Mouse (Mus musculus) right cerebral cortex, postnatal 14 days (tissue): Measurements from ENCODE around the gene Acvr1b.

Source experiments
- DNase-seq: peaks from one replicate; pipeline ENCODE4 v3.0.0; 2022

The Acvr1b gene

GRCm38 (mm10) chr15:101233183-101233582 lies 59.3 kb downstream of the Acvr1b start:
- no peak for DNase-seq

DNA sequence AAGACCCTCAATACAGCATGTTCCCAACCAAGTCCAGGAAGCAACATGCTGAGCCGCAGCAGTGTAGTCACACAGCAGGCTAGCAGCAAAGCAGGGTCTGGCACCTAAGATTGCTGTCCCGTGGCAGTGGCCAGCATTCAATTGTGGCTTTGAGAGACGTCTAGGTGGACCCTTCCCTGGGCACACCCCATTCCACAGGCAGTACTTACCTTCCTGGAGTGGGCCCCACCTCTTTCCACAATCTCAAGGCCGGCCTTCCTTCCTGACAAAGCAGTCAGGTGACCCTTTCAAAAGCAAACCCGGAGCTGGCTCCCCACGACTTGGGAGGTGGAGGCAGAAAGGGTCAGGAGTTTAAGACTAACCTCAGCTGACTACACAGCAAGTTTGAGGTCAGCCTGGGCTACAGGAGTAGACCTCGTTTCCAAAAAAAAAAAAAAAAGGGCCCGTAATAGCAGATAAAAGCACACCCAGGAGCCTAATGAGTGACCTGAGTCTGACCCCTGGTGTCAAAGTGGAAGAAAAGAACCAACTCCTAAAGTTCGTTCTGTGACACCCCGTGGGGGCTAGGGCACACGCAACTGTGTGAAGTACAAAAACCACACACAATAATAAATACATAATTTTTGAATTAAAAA lies 59.9 kb downstream of the Acvr1b start:
- no peak for DNase-seq

GRCm38 (mm10) chr15:101234611-101235341 lies 60.9 kb downstream of the Acvr1b start:
- no peak for DNase-seq

- no peak for DNase-seq
Measured at GRCm38 (mm10) chr15:101235342-101235698, 61.5 kb downstream of the Acvr1b start.

- DNase-seq: no peak
Measured at GRCm38 (mm10) chr15:101235728-101236327, 62.0 kb downstream of the Acvr1b start.

GRCm38 (mm10) chr15:101236878-101237277 lies 63.0 kb downstream of the Acvr1b start:
- peak; percentile 67 for DNase-seq

DNA sequence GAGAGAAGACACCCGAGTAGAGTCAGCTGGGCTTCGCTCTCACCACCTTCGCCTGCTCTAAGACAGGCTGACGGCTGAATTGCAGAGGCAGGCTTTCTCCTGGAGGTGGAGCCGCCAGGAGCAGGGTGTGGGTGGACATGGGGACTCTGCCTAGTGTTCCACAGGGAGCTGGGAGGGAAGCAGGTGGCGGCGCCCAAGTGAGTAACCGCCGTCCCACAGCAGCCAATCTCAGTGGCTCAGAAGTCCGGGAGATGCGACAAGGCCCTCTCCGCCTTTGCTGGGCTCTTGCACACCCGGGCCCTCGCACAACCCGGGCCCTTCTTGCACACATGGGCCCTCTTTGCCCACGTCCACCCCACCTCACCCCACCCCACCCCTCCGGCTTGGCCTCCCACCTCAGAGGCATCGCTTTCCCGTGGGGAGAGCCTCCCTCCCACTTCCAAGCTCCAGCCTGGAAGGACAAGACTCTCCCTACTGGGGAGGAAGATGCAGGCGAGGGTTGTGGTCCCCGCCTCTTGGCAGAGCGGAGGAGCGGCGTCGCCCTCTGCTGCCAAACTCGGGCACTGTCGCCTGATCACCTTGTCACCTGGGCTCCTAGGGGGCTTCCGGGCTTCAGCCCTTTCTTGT lies 65.1 kb downstream of the Acvr1b start:
- DNase-seq: peak; percentile 66

DNA sequence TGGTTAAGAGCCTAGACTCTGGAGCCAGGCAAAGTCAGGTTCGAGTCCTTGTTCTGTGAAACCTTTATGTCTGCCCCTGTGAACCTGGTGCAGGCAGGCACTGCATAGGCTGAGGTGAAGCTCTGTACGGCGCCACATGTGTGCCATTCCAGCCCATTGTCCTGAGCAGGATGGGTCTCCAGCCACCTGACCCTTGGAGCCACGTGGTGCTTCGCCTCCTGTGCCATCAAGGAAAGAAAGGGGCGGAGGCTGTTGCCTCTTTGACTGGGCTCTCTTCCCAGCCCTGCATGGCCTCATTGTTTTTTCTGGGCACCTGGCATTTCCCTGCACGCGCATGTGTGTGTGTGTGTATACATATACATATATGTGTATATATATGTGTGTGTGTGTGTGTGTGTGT lies 66.0 kb downstream of the Acvr1b start:
- DNase-seq: no peak

DNA sequence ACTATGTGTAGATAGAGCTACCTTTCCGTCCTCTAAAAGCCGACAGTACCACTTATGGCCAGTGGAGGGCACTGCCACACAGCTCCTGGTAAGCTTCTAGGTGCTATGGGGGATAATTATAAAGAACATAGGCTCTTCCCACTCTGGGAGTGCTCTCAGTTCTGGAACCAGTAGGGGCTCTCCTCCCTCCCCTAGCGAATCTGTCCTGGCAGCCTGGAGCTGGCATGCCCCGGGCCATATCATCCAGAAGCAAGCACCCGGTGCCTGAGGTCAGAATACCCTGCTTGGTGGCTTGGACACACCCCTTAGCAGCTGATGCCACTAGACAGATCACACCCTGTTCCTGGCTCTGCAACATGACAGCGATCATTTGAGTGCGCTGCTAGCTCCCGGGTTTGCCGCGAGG lies 66.9 kb downstream of the Acvr1b start:
- peak; percentile 88 for DNase-seq

- DNase-seq: no peak
Measured at GRCm38 (mm10) chr15:101241236-101241635, 67.4 kb downstream of the Acvr1b start.

DNA sequence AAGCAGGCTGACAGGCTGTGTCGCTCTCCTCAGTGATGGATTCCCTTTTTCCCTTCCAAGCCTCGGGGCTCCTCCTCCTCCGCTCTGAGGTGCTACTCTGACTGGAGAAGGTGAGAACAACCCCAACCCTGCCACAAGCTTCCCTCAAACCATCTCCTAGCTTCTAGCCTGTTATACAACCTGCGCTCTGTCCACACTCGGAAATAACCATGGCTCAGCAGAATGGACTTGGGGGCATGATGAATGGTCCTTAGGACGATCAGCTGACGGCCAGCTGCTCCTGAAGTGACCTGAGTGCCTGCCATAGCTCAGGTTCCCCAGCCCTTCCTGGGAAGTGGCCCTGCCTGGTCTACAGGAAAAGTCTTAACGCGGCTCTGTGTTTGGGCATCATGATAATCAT lies 68.0 kb downstream of the Acvr1b start:
- no peak for DNase-seq

DNA sequence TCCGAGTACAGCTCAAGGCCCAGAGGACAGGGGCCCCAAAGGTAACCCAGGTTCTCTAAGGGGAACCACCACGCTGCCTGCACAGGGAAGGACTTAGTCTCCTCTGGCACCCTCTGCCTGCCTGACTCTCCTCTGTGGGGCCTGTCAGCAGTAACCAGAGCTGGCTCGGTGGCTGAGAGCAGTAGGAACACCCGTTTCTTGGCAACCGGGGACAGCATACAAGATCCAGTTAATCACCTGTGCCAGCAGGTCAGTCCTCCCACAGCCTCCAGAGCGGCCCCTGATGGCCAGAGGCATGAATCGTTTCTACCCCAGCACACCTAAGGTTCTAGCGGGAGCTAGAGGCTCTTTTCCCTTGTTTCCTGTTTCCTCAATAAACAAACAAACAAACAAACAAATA lies 68.8 kb downstream of the Acvr1b start:
- no peak for DNase-seq

DNA sequence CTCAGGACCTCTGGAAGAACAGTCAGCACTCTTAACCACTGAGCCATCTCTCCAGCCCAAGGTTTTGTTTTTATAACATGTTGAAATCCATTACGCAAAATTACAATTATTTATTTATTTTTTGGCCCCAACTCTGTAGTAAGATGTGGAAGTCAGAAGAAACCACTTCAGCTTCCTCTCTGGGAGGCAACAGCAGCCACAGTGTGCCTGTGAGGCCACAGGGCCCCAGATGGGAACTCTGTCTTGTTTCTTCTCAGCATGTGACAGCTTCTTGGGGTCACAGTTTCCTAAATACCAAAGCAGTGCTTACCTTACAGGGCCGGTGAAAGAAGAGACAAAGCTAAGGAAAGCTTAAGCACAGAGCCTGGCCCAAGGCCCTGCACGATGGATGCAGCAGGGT lies 70.1 kb downstream of the Acvr1b start:
- DNase-seq: no peak

- DNase-seq: peak; percentile 91
Measured at GRCm38 (mm10) chr15:101246231-101247154, 72.6 kb downstream of the Acvr1b start.

GRCm38 (mm10) chr15:101247155-101247498 lies 73.3 kb downstream of the Acvr1b start:
- DNase-seq: no peak

- DNase-seq: no peak
Measured at GRCm38 (mm10) chr15:101248029-101248710, 74.3 kb downstream of the Acvr1b start.

GRCm38 (mm10) chr15:101250220-101250800 lies 76.4 kb downstream of the Acvr1b start:
- no peak for DNase-seq

DNA sequence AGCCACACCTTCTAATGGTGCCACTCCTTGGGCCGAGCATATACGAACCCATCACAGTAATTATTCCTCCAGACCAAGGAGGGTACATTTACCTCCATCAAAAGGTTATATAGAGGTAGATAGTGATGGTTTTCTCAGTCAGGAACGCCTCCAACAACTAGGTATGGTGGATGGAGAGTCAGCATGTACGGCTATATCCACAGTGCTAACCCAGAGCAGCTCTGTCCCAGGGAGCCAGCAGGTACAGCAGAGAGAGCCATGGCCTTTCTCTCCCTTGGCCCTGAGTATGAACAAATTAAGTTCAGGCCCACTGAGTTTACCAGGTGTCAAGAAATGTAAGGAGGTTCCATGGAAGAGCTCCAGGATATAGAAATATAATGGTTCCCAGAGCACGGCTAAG lies 78.1 kb downstream of the Acvr1b start:
- no peak for DNase-seq

GRCm38 (mm10) chr15:101252614-101253013 lies 78.7 kb downstream of the Acvr1b start:
- no peak for DNase-seq

DNA sequence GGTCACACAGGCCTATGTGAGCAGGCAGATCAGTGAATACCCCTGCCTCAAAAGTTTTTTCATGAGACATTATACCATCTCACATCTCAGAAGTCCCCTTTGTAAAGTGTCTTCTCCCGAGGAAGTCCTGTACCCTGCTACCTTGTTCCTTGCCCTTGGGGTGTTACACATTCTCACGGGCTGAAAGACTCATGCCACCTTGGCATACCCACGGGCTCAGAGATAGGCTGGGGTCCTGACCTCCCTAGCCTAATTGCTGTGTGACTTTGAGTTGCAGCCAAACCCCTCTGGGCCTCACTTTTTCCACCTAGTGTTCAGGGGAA lies 79.7 kb downstream of the Acvr1b start:
- no peak for DNase-seq

DNA sequence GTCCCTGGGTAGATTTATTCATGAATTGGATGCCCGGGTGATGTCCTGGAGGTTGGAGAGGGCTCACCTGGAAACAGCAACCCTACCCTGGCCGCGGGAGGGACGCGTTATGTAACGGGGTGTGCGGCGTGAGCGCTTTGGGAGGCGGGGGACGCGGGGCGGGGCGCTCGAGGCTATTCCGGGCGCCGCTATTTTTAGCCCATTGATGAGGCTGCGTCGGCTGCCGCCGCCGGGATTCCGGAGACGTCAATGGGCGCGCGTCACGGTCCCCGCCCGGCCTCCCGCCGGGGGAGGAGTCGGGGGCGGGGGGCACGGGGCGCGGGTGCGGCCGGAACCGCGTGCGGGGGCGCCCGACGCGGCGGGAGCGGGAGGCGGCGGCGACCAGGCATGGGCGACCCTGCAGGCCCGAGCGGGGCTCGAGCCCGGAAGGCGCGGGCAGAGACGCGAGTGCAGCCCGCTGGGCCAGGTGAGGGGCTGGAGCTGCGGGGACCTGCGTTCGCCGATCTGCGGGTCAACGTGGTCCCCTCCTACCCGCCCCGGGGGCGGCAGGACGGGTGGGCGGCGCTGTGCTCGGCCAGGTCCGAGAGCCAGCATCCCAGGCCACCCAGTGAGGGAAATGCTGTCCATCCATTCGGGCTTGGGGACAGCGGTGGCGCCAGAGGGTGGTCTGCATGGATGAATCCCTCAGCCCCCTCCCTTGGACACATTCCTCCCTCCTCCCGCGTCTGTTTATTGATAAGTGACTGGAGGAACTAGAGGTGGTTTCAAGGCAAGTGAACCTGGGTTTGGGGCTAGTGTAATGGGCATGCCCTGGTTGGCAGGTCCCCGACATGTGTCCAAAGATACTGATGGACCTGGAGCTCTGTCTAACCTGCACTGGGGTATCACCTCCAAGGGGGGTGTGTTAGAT lies 80.3 kb downstream of the Acvr1b start, which contains the start of gene Nr4a1:
Gene Nr4a1 (plus strand): TSS at position 384 of the 910 bp plus-strand sequence.
- DNase-seq: peak; percentile 84
